Mouse (Mus musculus) hematopoietic stem cell, adult 5-6 weeks (primary cell): Measurements from ENCODE around the gene Cacna1c. TPM values are rescaled to one million over a fixed set of nuclear protein-coding genes. Genes with fewer than 3 reads are reported as not detected.

Experiments
- ATAC-seq, 2 experiments: fragments of 125-278 bp in 1 of 2; replicated peaks in 1 of 2; 2 replicates each; pipeline ENCODE4 v1.8.0; 2016 to 2017; ENCODE audit warnings: inconsistent platforms in 2 of 2, mild to moderate bottlenecking in 2 of 2, moderate number of reproducible peaks in 2 of 2, low read depth in 1 of 2, moderate TSS enrichment in 1 of 2; ENCODE audit not compliant: low FRiP score in 2 of 2, poor library complexity in 2 of 2, severe bottlenecking in 2 of 2, insufficient read depth in 1 of 2, low TSS enrichment in 1 of 2
- total RNA-seq: library from RNA; stranded (forward); fragments of 172-1452, 232-1000 nt; gene quantifications from 2 replicates; pipeline ENCODE4 v1.2.3, GENCODE M21; 2017

Cacna1c gene
- total RNA-seq, 1 experiment from 2014 or later, result not detected

DNA sequence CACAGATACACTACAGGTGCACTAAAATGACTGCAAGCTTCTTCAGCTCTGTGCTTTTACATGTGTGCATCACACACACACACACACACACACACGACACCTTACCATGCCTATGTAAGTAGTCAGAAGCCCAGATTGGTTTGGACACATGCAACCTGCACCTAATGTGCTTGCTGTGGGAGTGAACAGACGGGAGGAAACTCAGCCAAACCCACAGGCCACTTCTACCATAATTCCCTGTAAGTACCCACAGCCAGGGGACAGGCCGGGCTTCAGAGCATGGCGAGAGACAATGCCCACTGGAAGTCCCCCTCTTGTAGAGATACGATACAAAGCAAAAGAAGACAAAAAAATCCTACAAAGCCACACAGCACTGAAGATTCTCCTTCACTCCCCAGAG is 258.7 kb downstream of the Cacna1c start:
- ATAC-seq, result no peak

DNA sequence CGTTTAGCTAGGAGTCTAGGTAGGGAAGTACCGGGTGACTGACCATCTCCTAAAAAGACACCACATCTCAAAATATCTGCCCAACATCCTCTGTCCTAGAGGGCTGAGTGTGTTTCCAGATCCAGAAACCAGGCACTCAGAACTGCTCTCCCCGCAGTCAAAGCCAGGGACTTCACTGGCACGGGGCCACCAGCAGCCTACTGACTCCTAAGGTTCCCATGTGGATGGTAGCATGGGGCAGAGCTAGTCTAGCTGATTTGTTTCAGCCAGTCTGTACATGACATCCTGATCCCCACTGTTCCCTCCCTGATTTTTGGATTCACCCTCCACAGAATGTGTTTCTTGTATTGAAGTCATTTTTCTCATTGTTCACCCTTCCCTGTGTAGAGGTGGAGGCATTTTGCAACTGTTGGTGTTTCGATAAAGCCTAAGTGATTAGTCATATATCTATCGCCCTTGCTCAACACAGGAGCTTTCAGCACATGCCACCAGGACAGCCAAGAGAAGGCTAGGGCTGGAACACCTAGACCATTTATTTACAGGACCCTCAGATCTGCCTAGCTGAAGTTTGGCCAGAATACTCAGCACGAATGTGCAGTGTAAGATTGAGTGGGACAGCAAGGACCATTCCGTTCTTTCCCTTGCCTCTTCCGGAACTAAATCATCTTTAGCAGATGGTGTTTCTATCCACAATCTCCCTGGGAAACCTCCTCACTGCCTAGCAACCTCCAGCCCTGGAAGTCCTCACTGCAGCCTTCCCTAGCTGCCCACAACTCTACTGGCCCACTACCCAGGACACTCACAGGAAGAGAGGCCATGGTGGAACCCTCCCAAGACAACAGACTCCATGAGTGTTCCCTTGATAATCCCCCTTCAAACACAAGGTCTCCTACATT is 260.4 kb downstream of the Cacna1c start:
- no peak for ATAC-seq

- ATAC-seq, result no peak
Observed at GRCm38 (mm10) chr6:118934243-118934902, 261.8 kb downstream of the Cacna1c start.

- no peak for ATAC-seq
Observed at GRCm38 (mm10) chr6:118933017-118933594, 263.1 kb downstream of the Cacna1c start.

DNA sequence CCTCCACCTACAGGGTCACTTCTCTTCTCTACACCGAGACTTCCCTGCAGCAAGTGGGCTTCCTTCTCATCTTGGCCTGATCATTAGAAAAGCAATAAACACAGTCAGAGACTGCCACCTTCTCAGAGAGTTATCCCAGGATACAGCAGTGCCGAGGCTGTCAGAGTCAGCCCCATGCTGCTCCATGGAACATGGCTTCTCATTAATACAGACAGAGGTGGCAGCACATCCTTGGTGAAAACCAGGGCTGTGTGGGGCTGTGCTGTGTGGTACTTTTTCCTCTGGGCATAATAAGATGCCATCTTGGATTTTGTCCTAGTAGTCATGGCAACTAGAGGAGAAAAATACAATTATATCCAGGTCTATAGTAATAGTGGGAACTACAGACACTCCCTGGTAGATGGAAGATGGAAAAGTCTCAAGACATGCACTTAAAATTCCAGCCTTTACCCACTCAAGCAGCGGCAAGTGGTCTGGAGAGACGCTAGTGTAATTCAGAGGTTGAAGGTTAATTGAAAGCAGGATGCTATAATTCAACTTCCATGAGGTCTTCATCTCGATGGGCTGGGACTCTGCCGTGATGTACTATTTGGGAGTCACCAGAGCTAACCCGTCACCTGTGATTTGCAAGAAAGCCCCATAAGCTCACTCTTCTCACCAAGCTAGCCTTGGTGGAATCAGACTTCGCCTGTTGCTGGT is 264.1 kb downstream of the Cacna1c start:
- no peak for ATAC-seq

DNA sequence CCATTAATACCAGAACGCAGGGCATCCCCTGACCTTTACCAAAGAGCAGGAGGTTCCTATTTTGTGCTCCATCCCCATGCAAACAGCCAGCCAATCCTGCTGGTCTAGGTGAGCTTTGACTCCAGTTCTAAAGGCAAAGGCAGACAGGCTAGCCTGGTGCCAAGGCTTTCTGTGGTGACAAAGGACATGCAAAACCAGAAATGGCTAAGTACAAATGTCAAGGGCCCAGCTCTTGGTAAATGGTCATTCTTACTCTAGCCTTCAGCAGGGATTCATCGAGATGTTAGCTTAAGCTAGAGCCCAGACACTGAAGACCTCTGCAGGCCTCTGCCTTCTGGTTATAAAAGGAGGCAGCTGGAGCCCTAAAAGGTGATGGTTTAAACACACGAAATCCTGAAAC is 269.5 kb downstream of the Cacna1c start:
- no peak for ATAC-seq

DNA sequence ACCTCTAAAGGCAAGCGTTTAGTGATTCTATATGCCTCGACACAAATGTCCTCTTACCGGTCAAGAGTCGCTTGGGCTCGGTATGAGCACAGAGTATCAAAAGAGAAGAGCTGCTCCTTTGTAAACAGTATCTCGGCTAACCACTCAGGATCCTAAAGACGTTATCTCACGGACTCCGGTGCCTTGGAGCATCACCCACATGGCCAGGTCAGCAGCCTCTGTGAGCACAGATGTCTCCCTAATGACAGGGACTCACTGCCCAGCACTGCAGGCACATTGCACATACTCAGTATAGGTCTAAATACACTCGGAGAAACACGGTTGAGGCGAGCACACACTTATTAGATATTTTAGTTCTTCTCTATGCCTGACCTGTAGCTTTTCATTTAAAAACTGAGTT is 271.8 kb downstream of the Cacna1c start:
- ATAC-seq, result no peak

DNA sequence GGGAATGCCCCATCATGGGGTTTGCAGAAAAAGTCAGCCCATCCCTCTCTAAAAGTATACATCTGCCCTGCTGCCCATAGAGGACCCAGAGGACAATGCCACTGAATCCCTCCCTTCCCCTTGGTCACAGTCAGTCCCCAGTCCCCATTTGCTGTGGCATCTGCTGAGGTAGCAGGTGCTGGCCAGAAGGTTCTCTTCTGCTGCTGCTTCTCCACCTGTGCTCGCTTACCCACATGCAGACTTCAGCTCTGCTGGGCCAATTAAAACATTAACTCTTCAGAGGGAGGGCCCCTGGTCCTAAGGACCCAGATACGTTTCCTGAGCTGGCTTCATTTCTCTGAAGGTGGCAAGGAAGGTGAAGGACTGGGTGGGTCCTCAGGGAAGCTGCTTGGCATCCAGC is 272.3 kb downstream of the Cacna1c start:
- no peak for ATAC-seq

DNA sequence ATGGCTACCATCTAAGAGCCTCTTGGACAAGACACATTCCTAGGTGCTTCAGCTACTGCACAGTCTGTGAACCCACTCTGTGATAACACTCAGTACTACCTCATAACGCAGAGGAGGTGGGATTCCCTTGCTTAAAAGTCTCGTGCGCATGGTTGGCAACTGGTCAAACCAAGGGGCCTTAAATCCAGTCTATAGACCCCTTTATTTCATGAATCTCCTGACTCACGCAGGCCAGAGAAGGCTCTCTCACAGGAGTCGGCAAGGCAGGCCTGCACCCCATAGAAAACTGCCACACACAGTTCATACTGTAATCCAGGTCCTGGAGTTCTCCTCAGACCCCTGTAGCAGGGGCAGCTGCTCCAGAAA is 273.0 kb downstream of the Cacna1c start:
- no peak for ATAC-seq

DNA sequence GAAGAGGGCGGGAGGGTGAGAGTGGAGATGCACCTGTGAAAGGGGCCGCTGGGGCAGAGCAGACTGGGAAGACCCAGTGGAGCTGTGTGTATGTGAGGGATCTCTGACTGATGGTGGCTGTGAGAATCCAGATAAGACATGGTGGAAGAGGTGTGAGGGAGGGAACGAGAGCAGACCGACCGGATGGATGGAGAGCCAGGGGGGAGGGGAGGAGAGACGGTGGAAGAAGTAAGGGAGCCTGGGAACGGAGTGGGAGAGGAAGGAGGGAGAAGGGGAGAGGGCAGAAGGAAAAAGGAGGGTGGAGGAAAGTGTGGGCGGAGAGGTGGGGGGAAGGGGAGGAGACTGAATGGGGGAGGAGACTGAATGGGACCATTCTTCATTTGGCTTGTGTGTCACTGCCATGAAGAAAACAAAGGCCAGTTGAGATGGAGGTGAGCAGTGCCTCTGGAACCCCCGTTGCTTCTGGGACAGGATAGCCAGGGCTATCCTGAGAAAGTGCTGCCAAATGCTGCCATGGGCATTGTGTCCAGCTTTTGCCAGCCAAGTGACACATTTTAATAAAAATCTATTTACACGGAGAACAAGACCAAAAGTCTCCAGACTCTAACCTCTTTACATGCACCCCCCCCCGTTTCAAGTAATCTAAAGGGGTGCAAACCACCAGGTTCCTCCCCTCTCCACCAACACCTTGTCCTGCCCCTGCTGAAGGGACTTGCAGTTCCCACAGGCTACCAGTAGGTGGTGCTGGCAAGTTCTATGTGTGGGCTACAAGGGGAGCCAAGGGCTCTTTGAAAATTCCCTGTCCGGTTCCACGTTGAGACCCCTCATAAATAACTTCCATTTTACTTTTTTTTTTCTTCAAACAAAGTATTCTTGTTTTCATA is 273.6 kb downstream of the Cacna1c start:
- peak; percentile 61 to 77; a peak in 3 of 4 replicates for ATAC-seq

GRCm38 (mm10) chr6:118908176-118908575 is 288.0 kb downstream of the Cacna1c start:
- no peak for ATAC-seq

DNA sequence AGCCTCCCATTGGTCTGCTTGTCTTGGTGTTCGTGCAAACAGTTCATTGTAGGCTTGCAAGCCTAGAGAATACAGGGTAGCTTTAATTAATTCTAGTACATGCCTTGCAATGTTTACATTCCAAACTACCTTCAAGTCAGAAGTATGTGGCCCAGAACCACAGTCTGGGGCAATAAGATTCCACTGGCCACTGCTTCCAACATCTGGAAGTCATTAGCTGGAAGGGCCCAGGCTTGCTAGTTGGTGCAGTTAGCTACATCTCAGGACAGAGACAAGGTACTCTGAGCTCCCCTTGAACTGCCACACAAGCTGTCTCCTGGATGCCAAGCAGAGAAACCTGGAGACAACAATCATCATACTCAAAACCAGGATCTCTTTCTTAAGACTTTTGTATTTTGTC is 288.5 kb downstream of the Cacna1c start:
- no peak for ATAC-seq

DNA sequence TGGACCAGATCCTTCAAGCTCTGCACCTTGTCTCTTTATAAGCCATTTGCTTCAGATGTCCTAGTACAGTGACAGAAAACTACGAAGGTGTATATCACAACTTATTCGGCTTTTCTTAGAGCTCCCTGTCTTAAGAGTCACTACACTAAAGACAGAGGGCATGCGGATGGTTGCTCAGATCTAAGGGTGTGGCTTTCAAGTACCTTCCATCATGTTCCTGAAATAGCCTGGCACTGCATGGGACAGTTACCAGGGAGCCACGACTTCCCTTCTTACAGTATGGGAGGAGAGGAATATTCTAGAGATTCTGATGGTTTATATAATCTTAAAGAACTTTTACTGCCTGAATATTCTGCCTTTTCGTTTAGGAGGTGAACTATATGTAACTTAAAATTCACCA is 289.3 kb downstream of the Cacna1c start:
- ATAC-seq, result no peak

DNA sequence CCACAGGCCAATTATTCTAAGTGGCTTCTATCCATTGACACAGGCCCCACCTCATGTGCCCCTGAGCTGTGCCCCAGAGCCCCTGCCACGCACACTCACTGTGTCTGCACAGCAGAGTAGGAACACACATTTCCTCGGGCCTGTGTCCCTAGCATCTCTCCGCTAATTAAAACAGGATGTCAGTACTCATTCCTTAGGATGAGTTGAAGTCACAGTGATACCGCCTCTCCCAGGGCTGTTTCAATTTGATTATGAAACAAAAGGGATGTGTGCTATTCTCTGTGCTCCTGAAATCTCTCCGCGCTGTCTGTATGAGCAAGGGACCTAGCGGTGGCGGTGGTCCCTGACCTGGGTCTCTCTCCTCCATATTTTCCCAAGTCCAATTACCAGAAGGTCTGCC is 296.5 kb downstream of the Cacna1c start:
- ATAC-seq, result no peak

DNA sequence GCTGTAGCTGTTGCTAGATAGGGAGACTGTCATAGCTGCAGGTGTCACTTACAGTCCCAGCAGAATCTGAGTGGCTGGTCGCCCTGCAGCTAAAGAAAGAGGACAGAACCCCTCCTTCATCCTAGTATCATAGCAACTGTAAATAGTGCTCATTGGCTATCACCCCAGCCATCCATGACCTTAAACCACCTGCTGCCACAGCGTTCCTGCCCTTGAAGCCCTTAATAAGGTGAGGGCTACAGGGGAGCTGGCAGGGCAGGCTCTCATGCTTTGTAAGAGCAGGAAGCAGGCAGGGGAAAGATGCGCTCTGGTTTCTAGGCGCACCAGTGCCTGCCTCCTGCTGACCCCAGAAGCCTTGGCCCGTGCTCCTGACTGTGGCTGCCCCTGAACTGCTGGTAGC is 299.1 kb downstream of the Cacna1c start:
- ATAC-seq, result no peak

DNA sequence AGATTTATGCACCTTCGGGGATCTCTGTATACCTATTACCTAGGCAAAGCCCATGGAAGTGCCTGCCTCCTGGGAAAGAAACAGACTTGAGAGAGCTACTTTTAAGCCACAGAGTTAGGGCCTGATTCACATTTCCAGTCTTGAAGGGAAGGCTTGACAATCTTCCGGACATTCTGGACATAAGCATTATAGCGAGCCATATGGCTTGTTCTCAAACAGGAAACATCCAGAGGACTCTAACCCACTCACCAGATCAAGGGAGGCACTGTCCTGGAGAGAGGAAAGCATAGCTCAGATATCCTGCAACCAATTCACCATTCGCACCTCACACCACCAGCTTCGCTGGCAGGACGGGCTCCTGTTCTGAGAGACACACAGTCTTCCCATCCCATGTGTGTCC is 302.2 kb downstream of the Cacna1c start:
- ATAC-seq, result no peak

DNA sequence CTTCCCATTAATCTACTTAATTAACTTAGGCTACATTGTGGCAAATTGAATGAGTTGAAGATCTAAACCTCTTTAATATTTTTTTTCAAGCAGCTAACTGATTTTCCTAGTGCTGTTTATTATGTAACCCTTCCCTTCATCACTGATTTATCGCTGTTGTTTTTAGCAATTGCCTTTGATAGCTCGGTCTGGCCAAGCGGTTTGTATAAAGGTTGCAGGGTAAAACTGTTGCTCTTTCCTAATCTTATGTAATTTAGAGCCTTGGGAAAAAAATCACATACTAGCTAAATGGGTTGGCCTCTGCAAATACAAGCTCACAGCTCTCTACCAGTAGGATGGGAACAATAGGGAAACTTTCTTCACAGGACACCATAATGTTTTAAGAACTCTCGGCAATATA is 306.8 kb downstream of the Cacna1c start:
- no peak for ATAC-seq
